Mouse (Mus musculus): Measurements from ENCODE around the gene Pla2g3.

Gene Pla2g3

DNA sequence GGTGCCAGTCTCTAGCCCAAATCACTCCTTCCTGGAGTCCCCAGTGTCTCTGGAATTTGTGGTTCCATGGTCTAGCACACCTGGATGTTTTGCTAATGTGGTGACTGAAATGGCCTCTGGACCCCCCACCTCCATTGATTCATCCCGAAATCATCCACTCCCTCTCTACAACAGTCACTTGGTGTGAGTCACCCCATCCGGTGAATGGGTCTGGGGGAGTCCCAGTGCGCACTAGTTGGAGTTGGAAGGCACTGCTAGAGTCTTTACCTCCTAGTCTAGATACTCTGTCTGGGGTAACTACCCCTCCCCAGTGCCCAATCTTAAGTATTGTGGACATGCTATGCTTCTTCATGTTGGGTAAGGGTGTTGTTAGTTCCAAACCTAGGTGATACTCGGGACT lies 50.3 kb downstream of the Pla2g3 start:
- no peak for DNase-seq (ENCODE audit: low spot score in 2 of 2)

DNA sequence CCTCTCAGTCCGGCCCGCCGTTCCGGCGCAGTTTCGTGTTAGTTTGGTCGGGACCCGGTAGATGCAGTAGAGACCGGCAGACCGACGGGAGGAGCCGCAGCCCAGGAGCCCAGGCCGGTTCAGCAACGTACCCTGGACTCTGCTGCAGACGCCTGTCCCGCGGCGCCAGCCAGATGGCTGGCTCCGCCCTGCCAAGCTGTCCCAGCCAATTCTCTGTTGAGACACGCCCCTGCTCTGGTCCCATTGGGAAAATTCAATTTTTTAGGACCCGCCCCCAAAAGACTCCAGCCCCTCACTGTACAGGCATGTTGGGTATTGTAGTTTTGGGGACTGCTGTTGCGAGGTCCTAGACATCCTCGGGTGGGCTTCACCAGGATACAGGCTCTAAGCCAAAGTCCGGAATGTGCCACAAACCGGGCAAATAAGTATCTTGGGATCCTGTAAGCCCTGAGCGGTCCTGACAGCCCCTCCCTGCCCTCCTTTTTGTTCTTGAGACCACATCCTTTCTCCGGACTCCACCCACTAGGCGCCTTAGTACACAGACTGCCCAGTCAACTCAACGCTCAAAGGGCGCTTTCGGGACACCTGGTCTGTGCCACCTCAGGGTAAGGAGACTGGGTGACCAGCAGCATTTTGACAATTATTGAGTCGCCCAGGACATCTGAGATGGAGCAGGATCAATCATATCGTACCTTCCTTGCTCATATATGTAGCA lies 51.2 kb downstream of the Pla2g3 start:
- peak; percentile 86 for DNase-seq (ENCODE audit: low spot score in 2 of 2)

DNA sequence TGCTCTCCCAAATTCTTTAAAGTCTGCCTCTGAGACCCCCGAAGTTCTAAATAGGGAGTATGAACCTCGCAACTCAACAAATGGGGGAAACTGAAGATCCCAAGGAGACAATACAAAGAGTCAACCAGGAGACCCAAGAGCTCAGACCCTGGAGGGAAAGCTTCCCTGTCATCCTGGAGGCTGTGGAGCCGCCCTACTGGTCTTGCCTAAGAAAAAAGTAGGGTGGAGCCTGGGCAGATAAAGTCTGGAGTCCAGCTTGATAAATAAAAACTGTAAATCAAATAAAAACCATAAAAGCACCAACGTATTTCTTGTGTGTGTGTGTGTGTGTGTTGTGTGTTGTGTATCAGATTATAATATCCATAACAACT lies 51.7 kb downstream of the Pla2g3 start:
- no peak for DNase-seq (ENCODE audit: low spot score in 2 of 2)

DNA sequence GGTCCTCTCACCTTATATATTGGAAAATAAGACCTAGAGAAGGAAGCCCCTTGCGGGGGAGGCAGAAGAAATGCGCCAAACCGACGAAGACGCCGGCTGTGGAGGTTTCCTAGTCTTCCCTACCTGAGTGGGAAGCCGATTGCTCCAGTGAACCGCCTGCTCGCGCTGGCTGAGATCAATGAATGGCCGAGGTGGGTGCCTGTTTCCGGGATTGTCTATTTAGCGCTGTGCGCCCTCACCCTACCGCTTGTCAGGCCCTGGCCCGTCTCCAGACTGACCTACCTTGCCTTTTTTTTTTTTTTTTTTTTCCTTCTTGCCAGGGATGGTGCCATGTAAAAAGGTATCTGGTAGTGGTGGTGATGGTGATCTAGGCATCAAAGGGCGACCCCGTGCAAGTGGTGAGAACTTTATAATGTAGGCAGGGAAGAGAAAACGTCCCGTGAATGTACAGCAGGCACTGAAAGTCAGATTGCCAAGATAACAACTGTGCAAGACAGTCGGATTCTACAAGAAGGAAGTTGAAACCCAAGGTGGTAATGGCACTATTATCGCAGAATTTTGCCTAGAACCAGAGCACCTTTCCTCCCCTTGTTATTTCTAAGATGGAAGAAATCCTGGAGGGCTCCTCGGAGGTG lies 52.5 kb downstream of the Pla2g3 start, which contains the start of gene Smtn:
Gene Smtn, minus strand, starts transcription at position 162 of the 635 bp plus-strand sequence.
- DNase-seq (ENCODE audit: low spot score in 2 of 2) = no peak

DNA sequence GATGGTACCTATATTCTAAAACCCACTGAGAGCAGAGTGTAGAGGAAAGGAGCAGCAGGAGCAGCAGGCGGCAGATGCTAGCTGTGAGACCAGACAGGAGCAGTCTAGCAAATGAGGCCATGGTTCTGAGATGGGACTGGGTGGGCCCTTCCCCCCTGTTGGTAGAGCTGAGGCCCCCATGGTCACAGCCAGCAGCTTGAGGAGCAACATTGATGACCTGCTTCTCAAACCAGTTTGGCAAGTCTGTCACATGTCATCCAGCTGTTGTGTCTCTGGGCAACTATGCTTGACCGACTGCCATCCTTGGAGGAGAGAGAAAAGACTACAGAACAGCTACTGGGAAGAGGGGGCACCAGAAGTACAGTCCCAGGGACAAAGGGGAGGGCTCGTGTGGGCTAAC lies 53.8 kb downstream of the Pla2g3 start:
- no peak for DNase-seq (ENCODE audit: low spot score in 2 of 2)

DNA sequence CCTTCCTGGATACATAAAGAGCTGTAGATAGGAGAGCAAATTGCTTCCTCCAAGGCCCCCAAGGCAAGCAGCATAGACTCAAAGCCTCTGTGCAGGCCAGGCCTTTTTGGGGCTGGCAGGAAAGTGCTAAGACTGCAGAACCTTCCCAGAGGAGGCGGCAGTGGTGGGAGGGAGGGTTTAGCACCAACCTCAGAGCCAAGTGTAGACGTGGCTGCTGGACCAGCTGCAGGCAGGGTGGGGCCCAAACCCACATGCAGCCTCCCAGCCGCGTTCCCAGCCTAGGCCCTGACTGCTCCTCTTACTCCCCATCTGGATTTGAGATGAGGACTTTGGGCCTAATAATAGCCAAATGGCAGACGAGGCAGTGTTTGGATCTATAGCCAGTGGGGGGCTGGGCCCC lies 54.9 kb downstream of the Pla2g3 start:
- DNase-seq (ENCODE audit: low spot score in 2 of 2) = no peak

DNA sequence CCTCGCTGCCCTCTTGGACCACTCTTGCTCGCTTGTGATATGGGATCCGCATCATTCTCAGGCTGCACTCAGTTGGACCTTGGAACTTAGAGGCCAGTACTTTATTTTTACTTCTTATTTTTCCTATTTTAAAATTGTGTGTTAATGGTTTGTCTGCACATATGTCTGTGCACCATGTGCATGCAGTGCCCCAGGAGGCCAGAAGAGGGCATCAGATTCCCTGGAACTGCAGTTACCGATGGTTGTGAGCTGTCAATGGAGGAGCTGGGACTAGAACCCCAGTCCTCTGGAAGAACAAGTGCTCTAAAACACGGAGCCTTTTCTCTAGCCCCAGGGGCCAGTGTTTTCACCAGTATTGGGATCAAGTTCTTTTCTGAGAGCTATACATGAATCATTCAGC lies 56.3 kb downstream of the Pla2g3 start:
- DNase-seq (ENCODE audit: low spot score in 2 of 2) = no peak

DNA sequence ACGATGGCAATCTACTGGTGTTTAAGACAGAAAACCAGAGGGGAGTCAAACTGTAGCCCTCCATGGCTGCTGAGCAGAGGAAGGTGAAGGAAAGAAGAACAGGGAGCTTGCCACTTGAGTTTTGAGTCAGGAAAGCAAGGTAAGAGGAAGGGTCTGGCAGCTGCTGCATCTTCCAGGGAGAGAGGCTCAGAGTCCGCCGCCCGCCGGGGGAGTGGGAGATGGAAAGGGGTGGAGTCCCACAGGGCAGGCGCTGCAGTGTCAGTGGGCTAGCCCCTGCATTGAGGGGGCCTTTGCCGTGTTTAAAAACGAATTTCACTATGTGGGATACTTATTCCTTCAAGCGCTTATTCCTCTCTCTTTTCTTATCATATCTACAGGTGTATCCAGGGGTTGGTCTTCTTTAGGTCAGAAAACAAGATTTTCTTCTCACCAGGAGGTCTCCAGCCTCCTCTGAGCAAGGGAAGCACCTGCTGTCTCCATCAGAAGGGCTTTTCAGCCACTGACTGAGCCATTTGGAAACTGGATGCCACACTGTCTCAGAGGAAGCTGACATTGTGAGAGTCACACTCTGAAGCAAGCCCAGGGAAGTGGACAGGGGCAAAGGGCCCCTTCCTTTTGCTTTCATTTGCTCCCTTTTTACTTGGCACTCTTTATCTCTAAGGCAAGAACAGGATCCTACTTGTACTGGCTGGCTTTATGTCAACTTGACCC lies 57.6 kb downstream of the Pla2g3 start:
- no peak for DNase-seq (ENCODE audit: low spot score in 2 of 2)

DNA sequence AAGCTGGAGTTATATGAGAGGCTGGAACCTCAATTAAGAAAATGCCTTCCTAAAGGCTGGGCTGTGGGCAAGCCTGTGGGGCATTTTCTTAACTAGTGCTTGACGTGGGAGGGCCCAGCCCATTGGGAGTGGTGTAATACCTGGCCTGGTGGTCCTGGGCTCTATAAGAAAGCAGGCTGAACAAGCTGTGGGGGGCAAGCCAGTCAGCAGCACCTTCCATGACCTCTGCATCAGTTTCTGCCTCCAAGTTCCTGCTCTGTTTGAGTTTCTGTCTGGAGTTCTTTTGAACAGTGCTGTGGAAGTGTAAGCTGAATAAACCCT lies 58.1 kb downstream of the Pla2g3 start:
- no peak for DNase-seq (ENCODE audit: low spot score in 2 of 2)

DNA sequence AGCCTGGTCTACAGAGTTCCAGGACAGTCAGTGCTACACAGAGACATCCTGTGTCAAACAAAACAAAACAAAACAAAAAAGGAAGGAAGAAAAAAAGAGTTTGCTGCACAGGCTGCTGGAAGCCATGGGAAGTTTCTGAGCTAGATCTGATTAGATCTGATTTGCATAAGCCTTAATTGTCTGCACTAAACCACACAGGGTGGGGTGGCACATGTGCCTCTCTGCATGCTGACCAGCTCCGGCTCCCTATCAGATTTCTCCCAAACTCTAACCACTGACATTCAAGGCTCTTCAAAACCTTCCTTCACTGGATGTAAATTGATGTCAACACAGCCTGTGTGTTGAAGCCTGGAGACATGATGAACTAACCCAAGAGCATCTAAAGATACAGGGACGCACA lies 59.0 kb downstream of the Pla2g3 start:
- DNase-seq (ENCODE audit: low spot score in 2 of 2) = no peak

DNA sequence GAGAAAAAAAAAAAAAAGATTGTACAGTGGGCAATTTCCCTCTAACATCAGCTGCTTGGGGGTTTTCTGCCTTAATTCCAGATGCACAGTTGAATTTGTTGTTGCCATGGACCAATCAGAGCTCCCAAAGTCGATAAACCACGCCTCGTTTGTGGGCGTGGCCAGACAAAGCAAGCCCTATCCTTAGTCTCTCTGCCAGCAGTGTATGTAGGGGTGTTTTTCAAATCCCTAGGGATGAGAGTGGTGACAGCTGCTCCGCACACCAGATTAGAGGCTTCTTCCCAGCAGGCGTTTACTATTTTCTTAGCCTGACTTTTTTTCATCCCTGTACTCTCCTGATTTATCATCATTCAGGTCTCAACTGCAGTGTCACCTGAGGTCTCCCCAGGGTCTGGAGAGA lies 59.9 kb downstream of the Pla2g3 start:
- no peak for DNase-seq (ENCODE audit: low spot score in 2 of 2)

DNA sequence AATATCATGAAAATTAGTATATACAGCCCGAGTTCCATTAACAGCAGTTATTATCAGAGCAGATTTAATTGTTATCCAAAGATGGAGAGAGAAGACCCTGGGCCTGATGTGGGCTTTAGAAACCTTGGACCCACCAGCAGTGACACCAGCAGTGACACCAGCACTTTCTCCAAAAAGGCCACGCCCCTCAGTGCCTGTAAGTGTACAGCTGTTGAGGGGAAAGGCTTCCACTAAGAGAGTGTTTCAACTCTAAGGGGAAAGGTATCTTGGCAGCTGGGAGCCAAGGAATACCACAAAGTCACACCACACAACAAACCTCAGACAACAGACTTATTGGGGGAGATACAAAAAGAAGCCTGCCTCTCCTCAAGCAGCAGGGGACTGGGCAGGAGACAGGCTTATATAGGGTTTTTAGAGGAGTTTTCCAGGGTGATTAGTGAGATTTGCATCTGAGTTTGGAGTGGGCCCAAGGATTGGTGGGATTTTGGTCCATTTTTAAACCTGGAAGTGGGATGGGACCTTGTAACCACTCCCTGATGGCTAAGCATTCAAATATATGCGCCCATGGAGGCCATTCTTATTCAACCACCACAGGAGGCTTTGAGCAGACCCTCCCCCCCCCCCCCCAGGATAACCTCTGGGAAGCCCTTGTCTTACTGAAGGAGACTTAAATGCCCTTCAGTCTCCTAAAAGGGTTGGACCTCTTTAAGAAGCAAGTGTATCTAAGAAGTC lies 60.6 kb downstream of the Pla2g3 start:
- DNase-seq (ENCODE audit: low spot score in 2 of 2) = no peak
